Mouse (Mus musculus): ENCODE results near the gene Tnik.

The Tnik gene

DNA sequence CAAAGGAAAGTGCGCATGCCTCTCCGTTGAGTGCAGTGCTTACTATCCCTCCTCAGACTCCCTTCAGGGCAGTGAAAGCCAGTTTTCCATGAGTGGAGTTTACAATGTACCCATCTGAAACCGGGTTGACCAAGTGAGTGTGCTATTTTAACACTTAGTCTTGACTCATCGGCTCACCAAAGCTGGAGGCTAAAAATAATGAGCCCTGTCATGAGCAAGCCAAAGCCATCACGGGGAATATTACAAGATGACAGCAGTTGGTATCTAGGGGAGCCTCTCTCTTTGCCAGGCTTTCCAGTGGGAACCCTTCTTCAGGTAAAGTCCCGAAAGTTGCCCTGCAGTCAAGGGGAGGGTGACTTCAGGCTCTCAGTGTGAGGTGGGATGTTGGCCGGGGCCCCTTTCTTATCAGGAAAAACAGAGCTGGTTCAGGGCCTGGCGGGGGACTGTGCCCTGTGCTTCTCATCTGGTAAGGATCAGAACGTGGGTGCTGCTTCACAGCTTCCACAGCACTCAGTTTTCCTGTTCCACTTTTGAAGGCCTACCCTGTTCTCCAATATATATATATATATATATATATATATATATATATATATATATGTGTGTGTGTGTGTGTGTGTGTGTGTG lies 136.7 kb downstream of the Tnik start:
- in situ Hi-C loops (cut with MseI, MboI) = loop anchor here in 1 of 2 experiments (25.0 kb wide), 1 partner anchor 237 kb away; no protein-coding TSS in a partner anchor

DNA sequence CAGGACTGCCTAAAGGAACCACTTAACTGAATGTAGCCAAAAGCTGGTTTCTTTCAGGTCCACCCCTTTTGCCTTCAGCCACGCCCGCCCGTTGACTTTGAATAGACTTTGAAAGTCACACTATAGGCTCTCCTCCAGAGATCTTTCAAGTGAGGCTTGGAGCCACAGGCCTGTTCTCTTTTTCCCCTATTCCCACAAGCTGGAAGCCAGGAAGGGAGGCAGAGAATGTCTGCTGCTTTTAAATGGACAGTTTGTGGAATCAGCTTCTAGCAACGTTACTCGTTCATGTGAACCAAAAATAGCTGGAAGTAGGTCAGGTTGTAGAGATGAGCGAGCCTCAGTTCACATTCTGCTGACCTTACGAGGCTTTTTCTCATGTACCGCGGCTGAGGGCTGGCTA lies 138.3 kb downstream of the Tnik start:
- in situ Hi-C loops (cut with MseI, MboI) = loop anchor here in 1 of 2 experiments (25.0 kb wide), 1 partner anchor 239 kb away; no protein-coding TSS in a partner anchor

DNA sequence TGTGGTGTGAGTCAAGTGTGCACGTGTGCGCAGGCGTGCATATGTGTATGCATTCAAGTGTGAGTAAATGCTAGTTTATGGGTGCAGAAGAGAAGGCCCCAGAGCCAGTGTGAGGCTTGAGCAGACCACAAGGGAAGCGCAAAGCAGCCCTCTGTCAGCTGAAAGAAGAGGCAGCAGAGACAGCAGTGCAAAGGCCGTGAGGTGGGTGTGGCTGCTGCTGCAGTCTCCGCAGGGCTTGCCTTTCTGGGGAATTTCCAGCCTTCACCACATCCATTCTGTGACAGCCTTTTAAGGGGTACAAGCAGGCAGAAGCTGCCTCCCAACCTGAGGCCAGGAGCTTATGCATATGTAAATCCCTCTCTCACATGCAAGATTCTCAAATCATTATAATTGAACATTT lies 139.2 kb downstream of the Tnik start:
- in situ Hi-C loops (cut with MseI, MboI) = loop anchor here in 1 of 2 experiments (25.0 kb wide), 1 partner anchor 240 kb away; no protein-coding TSS in a partner anchor

DNA sequence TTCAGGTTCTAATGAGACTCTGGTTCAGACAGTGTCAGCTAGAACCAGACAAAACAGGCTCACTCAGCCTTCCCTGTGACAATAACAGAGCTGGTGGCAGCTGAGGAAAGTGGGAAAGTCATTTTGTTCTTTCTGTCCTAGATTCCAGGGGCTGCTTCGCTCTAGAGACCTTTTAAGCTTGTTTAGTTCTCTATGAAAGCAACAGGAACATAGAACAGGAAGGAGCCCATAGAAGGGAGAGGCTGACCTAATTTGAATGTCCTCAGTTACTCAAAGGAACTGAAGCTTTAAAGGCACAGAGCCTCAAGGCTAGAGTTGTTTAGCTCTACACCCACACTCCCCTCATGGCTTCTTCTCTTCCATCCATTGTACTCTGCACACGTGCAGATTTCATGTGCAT lies 142.4 kb downstream of the Tnik start:
- in situ Hi-C loops (cut with MseI, MboI) = loop anchor here in 1 of 2 experiments (25.0 kb wide), 1 partner anchor 243 kb away; no protein-coding TSS in a partner anchor

DNA sequence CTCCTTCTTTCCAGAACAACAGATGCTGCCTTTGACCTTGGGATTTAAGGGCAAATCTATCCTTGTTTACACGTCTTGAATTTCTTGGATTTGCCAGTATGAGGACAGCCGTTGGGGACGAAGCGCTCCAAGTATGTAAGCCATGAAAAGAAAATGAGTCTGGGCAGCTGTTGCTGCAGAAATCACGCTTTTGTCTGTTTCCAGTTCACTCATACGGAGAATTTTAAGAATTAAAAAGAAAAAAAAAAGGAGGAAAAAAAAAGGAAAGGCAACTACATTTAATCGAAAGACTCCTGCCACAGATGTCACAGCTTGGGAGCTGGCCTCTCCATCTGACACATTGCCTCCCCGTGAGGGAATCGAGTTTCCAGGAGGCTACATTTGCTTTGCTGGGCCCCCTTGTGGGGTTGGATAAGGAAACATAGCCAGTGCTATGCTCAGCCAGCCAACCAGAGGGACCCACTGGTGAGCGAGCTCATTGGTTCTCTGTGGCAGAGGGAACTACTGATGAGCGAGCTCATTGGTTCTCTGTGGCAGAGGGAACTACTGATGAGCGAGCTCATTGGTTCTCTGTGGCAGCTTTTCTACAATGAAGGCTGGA lies 145.9 kb downstream of the Tnik start:
- in situ Hi-C loops (cut with MseI, MboI) = loop anchor here in 1 of 2 experiments (25.0 kb wide), 1 partner anchor 247 kb away; no protein-coding TSS in a partner anchor

DNA sequence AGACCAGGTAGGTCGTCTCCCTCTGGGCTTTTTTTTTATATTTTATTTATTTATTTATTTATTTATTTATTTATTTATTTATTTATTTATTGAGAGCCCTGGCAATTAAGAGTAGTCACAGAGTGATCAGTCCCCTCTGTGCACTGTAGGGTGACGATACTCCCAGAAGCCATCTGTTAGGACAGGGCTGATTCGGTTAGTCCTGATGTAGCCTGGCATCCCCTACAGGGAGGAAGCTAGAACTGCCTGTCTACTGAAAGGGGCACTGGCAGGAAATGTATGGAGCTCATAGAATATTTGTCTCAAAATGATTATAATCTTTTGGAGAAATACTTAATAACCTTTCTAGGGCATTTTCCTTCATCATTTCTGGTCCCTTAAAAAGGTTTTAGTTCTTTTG lies 147.3 kb downstream of the Tnik start:
- in situ Hi-C loops (cut with MseI, MboI) = loop anchor here in 1 of 2 experiments (25.0 kb wide), 1 partner anchor 248 kb away; no protein-coding TSS in a partner anchor

DNA sequence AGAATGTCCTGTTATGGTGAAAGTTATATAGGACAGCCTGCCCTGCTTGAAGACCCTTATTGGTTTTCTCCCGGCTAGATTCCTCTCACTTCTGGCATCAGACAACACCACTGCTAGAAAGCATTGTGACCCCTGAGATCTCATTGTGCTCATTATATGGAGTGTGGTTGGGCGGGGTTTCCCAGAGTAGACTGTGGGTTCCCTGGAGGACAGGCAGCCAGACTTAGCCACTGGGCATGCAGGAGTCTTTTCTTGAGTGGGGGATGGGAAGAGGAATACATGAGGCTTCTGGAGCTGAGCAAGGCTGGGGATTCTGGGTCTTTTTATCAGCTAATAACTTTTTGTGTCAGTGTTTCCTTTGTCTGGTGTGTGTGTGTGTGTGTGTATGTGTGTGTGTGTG lies 153.0 kb downstream of the Tnik start:
- in situ Hi-C loops (cut with MseI, MboI) = loop anchor here in 1 of 2 experiments (25.0 kb wide), 1 partner anchor 254 kb away; no protein-coding TSS in a partner anchor

DNA sequence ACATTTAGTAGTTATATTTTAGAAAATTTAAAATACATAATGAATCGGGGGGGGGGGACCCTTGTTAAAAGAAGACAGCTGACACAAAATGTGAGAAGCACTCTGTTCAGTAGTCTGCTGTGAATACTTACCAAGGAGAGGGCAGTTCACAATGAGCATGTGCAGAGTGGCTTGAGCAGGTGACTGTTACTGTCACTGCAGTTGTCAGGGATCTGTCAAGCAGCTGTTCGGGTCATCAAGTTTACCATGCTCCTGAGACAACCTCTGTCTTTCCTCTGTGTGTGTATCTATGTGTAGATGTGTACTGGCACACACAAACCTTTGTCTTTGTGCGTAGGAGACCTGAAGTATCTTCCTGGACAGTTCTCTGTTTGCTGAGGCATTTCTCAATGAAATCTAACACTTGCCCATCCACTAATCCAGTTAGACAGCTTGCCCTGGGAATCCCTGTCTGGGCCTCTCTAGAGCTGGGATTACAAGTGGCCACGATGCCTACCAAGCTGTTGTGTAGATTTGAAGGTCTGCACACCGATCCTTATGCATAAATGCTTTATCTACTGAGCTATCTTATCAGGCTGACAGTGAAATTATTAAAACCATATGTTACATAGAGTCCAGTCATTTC lies 154.2 kb downstream of the Tnik start:
- in situ Hi-C loops (cut with MseI, MboI) = loop anchor here in 1 of 2 experiments (25.0 kb wide), 1 partner anchor 255 kb away; no protein-coding TSS in a partner anchor

DNA sequence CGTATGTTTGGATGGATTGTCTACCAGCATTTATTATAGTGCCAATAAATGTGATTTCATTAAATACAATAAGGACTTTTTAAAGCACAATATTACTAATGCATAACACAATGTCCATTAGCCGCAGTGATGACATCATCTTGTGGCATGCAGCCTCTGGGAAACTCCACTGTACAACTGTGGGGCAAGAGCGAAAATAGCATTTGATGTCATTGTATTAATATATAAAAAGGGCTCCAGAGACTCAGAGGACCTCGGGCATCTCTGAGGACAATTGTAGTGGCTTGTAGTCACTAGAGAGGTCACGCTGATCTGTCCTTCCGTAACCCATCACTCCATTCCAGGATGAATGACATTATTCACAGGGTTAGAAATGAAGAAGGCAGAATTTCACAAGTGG lies 157.2 kb downstream of the Tnik start:
- in situ Hi-C loops (cut with MseI, MboI) = loop anchor here in 1 of 2 experiments (25.0 kb wide), 1 partner anchor 258 kb away; no protein-coding TSS in a partner anchor

DNA sequence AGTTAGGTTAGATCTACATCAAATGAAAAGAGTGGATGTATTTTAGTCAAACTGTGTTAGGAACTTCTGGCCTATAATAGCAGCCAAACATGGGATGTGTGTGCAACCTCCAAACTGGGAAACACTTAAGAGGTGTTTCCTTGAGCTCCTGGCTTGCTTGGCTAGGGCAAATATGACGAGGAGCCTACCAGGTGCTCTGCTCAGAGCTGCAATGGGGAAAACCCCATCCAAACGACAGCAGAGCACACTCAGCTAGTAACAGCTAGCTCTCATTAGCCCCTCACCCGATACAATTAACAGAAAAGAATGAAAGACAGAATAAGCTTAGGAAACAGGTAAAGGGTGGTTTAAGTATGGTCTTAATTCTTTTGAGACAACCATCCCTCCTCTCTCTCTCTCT lies 157.7 kb downstream of the Tnik start:
- in situ Hi-C loops (cut with MseI, MboI) = loop anchor here in 1 of 2 experiments (25.0 kb wide), 1 partner anchor 258 kb away; no protein-coding TSS in a partner anchor

DNA sequence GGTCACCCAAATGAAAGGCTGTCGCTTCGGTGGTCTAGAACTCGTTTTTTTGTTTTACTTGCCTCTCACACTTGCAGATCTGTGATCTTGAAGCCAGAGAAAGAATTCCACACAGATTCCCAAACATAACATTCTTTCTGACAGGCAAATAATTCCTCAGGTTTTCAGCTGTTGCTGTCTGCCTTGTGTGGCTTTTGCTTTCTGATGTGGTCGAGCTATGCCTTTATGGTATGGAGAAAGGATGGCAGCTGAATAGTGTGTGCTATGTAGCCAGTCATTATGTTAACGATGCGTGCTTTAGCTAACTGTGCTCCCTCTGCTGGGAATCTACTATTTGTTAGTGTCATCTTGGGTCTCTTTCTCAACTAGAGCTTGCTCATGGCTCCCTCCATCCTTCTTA lies 158.8 kb downstream of the Tnik start:
- in situ Hi-C loops (cut with MseI, MboI) = loop anchor here in 1 of 2 experiments (25.0 kb wide), 1 partner anchor 259 kb away; no protein-coding TSS in a partner anchor

DNA sequence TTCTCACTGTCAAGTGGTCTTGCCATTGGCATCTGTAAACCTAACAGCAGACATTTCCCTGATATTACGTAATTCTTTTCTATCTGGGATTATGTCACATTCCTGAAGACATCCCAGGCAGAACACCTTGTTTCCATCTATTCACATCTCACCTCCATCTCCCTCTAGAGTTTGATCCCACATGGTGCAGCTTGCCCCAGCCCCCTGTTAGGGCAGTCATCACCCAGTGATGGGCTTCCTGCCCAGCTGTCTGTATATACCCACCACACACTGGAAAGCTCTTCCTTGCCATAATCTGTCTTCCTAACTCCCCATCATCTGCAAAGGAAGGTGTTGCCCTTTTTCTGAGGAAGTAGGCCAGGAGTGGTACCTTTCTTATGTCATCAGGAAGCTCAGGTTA lies 159.2 kb downstream of the Tnik start:
- in situ Hi-C loops (cut with MseI, MboI) = loop anchor here in 1 of 2 experiments (25.0 kb wide), 1 partner anchor 260 kb away; no protein-coding TSS in a partner anchor

DNA sequence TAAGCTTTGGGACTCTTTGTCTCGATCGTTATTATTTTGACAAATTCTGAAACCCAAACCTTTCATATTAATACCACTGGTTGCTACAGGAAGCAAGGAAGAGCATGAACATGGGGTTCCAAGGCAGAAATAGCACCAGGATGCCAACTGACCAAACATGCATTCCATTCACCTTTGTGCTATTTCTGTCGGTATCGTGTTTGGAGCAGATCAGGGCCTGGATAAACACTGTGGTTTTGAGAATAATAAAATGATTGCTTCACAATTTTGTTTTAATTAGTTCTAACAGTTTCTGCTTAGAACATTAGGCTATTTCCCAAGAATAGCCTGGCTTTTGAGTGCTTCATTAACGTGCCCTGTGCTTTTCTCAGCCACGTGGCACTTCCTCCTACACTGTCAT lies 162.9 kb downstream of the Tnik start:
- in situ Hi-C loops (cut with MseI, MboI) = no loop called here

DNA sequence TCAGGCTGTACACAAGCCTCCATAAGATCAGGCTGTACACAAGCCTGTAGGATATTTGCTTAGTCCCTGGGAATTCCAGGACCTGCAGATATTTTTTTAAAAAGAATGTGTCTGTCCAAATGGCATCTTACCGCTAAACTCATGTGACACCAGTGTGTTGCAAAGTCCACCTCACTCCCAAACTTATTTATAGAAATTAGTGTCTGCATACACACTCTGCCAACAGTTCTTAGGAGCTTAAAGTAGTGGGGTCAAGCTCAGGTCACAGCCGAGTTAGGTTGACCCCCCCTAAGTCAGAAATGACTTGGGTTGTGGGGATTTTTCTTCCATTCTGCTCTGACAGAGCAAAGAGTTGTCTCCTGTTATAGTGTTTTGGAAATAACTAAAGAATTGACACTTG lies 168.4 kb downstream of the Tnik start:
- in situ Hi-C loops (cut with MseI, MboI) = no loop called here

DNA sequence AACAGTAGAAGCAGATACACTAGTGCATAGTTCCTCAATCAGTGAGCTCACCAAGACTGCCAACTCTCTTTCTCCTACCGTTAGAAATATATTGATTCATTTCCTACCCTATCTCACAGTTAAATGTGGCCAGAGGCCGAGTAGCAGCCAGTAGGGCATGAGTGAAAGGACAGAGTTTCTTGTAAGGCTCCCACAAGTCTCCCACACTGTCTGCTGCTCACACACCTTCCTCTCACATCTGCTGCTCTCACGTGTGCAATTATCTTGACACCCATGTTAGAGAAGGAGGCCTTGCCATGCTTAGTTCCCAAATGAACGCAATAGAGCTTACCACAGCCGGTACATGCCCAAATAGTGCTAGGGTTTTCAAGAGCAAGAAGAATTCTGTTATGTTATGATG lies 169.3 kb downstream of the Tnik start:
- in situ Hi-C loops (cut with MseI, MboI) = no loop called here

DNA sequence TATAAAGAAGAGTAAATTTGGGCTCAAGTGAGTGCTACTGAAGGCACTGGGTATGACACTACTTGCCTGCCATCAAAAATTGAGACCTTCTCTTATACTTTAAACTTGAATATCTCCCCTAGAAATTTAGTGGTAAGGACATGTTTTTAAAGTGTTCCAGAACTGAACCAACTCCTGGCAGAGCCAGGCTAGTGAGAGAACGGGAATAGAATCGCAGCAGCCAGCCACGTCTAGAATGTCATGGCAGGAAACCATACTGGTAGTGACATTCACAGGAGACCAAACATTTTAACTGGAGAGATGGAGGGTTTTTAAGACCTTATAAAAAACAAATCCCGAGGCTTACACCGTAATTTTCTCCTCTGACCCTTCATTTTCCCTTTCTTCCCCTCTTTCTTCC lies 172.5 kb downstream of the Tnik start:
- in situ Hi-C loops (cut with MseI, MboI) = no loop called here

DNA sequence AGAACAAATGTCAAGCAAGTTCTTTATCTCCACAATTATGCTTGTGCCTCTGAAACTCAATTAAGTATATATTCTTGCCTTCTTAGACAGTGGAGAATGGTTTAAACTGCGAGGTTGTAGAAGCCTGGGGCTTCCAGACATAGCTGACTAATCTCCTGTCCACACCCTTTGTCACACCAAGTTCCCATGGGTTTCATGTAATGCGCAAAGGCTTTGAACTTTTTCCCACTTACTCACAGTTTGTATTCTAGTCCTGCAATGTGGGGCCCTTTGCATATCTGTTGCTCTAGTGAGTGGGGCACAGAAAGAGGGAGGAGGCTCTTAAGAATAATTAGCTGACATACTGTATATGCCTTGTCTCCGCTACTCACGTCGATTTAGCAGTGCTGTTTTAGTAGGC lies 174.4 kb downstream of the Tnik start:
- in situ Hi-C loops (cut with MseI, MboI) = no loop called here

DNA sequence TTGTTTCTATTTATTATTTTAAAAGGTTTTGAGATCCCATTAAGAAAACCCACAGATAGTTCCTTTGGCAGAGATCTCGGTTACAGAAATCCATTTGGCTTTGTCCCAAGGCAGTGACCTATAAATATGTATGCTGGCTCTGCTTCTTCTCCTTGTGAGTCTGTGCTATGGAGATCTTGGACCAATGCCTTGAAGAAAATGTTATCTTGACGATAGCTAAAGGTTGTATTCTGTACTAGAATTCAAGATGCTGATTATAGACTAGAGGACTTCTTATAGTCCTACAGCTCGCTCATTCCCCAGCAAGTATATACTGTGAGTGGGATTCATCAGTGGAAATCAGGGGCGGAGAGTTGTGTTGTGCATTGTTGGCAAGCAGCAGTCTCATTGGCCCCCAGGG lies 178.5 kb downstream of the Tnik start:
- in situ Hi-C loops (cut with MseI, MboI) = no loop called here

DNA sequence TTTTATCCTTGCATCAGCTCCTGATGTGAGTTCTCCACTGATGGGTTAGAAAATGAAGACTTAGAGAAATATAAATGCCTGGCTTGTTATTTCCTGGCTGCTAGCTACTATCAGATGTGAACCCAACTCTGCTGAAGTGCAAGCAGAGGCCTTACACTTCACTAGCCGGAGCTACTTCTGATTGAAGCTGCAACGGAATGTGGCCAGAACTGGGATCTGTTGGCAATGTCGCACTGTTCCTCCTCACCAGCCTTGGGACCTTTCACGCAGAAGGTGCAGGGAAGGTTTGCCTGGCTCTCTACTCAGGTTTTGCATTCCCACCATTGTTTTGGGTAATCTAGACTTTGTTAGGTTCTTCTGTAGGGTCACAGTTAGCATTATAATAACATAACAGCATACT lies 179.1 kb downstream of the Tnik start:
- in situ Hi-C loops (cut with MseI, MboI) = no loop called here

DNA sequence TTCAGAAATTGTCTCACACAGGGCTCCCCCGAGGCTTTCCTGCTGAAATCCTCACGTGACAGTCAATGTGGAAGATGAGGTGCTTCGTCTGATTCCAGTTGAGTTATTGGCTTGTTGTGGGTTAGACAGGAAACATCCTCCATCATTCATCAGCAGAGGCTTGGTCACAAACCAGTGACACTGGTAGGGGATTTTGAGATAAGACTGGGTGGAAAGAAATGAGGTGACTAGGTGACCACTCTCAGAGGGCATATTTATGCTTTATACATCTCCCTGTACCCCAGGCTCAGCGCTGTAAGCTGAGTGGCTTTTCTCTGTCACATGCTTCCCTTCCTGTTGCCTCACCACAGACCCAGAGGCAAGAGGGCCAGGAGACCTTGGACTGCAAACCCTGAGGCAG lies 184.9 kb downstream of the Tnik start:
- in situ Hi-C loops (cut with MseI, MboI) = no loop called here

DNA sequence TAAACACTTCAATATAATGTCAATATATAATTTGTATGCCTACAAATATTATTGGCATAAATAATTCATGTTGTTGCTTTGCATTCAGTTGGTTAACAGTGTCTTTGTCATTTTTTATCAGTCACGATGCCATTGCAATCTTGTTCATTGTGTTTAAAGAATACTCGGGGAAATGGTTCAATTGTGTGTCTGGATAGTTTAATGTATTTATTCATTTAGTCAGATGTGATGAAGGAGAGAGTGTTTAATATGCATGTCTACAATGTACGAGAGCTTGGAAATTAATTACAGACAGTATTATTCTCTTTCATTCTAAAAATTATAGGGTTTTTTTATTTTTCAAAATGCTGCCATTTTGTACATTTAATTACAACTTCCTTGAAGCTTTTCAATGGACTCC lies 190.4 kb downstream of the Tnik start:
- in situ Hi-C loops (cut with MseI, MboI) = no loop called here

DNA sequence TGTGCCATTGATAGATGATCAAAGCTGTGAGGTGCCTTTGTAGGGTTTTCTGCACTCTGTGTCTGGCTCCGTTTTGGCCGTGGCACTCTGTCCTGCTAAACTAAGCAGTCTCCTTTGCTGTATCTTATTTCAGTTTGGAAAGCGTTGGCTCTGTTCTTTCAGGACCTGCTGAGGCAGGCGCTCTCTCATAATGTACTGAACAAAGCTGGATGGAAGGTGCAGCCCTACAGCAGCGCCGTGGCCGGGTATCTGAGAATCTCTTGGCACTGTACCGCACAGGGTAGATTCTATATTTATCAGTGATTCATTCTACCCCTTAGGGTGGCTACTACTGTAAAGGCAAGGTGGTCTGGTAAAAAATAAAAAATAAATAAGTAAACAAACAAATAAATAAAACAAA lies 193.8 kb downstream of the Tnik start:
- in situ Hi-C loops (cut with MseI, MboI) = no loop called here

Measured in mouse trophoblast stem cell (cell line).